In the genomic region with DNA sequence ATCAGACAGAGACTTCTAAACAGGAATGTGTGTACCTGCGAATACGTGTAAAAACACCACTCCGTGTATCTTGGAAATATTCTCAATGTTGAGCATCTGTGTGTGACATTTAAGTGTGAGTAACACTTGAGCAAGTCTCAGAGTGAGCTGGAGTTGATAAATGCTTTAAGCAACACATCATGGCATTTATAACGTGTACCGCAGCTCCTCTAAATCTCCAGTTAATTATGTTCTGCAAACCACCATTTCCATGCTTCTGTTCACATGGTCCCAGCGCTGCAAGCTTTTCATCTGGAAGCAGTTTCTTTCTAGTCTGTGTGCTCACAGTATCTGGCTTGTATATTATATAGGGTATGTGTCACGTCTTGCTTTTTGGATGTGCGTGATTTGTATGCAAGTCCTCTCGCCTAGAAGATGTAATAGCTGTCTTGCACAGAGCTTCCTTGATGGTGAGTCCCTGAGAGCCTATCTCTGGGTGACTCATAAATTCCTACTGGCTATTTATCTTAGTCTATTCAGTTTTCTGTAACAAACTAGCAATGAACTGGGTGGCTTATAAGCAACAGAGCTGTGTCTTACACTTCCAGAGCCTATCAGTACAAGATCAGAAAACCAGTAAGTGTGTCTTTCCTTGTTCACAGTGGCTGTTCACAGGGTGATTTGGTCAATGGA, we compare ENCODE assay signal across 24 mouse cellular contexts.
DNase-seq lines count a peak whose midpoint lies in the region; ATAC-seq and TF ChIP-seq lines count a peak whose summit lies in the region.
"Had no signal": no experiment of that assay in that cellular context is flagged by ENCODE, and none has a peak within 500 bp of the region (broad histone marks: within the 10 kb centered on the region; RNA-seq: fewer than 3 reads in every experiment).

No protein-coding gene starts in this region.

- no peaks in the 10 kb centered on the region for H3K4me1 ChIP-seq in neural tube, embryonic 13.5 days (replicated peaks)
- peaks cover 14% of the 10 kb centered on the region for H3K4me1 ChIP-seq in limb, embryonic 14.5 days (ENCODE audit: control insufficient read depth, insufficient read depth, low read length)
- no peaks in the 10 kb centered on the region for H3K4me1 ChIP-seq in midbrain, embryonic 10.5 days
- no peaks in the 10 kb centered on the region for H3K4me1 ChIP-seq in forebrain, embryonic 10.5 days
- H3K4me1 ChIP-seq: forebrain, embryonic 12.5 days; heart, embryonic 15.5 days; liver, embryonic 12.5 days; stomach, embryonic 15.5 days had no signal

- no peak overlapping the region for H3K4me2 ChIP-seq in neural tube, embryonic 13.5 days
- H3K4me2 ChIP-seq in limb, embryonic 14.5 days (replicated peaks; ENCODE audit: low read depth, low read length, severe bottlenecking), result no peak overlapping the region
- H3K4me2 ChIP-seq: forebrain, embryonic 12.5 days; heart, embryonic 15.5 days; liver, embryonic 12.5 days; midbrain, embryonic 11.5 days; stomach, embryonic 15.5 days had no signal

- H3K27ac ChIP-seq in neural tube, embryonic 13.5 days (replicated peaks), result no peak overlapping the region
- no peak overlapping the region for H3K27ac ChIP-seq in limb, embryonic 14.5 days (replicated peaks; ENCODE audit: low read depth, low read length)
- H3K27ac ChIP-seq in midbrain, embryonic 10.5 days (replicated peaks), result no peak overlapping the region
- H3K27ac ChIP-seq in forebrain, embryonic 10.5 days, result no peak overlapping the region
- H3K27ac ChIP-seq: forebrain, embryonic 12.5 days; heart, embryonic 15.5 days; kidney, postnatal 0 days; liver, embryonic 12.5 days; stomach, embryonic 15.5 days had no signal

- H3K4me3 ChIP-seq in neural tube, embryonic 13.5 days, result no peak overlapping the region
- H3K4me3 ChIP-seq in limb, embryonic 14.5 days (replicated peaks; ENCODE audit: low read length), result no peak overlapping the region
- no peak overlapping the region for H3K4me3 ChIP-seq in midbrain, embryonic 10.5 days
- no peak overlapping the region for H3K4me3 ChIP-seq in forebrain, embryonic 10.5 days
- H3K4me3 ChIP-seq: forebrain, embryonic 12.5 days; heart, embryonic 15.5 days; liver, embryonic 12.5 days; stomach, embryonic 15.5 days had no signal

- TF ChIP-seq POLR2A in limb, embryonic 14.5 days (IDR thresholded peaks at IDR 0.05; ENCODE audit: borderline replicate concordance, extremely low read depth, insufficient read depth, insufficient read length), result no peak

- ATAC-seq in frontal cortex, adult (ENCODE audit: low TSS enrichment), result peak; percentile 71
- ATAC-seq in neural tube, embryonic 13.5 days (ENCODE audit: low read depth), result peak; percentile 72
- no peak for ATAC-seq in limb, embryonic 14.5 days (ENCODE audit: low FRiP score, low read depth)
- ATAC-seq: CD4-positive, CD25-positive, alpha-beta regulatory T cell, adult 4 months; inflammation-experienced regulatory T-cells, adult 6 months; liver, embryonic 12.5 days had no signal

- H3K9ac ChIP-seq in neural tube, embryonic 13.5 days, result no peak overlapping the region
- H3K9ac ChIP-seq in limb, embryonic 14.5 days (ENCODE audit: low read depth, low read length, severe bottlenecking), result no peak overlapping the region
- H3K9ac ChIP-seq: forebrain, embryonic 12.5 days; heart, embryonic 15.5 days; liver, embryonic 12.5 days; stomach, embryonic 15.5 days had no signal

- DNase-seq in frontal cortex, postnatal 14 days (ENCODE audit: low spot score in 2 of 2), result no peak
- no peak for DNase-seq in neural tube, embryonic 10.5 days (ENCODE audit: extremely low spot score, low spot score)
- peak; percentile 37 for DNase-seq in brain, adult 2 months (ENCODE audit: low read depth, low spot score)
- DNase-seq in limb, embryonic 14.5 days (ENCODE audit: low spot score), result peak; percentile 37
- DNase-seq in midbrain, embryonic 10.5 days (ENCODE audit: low spot score), result no peak
- no peak for DNase-seq in forebrain, embryonic 10.5 days (ENCODE audit: extremely low spot score, low spot score)
- DNase-seq: cerebellum, adult 8-10 months; heart, postnatal 36 days; kidney, adult 2 months; layer of hippocampus, adult 9-11 months; left cerebral cortex, postnatal 4 days; lung, adult 18-20 months; lung, postnatal 10 days; thymus, postnatal 36 days had no signal

- 66% methylated on average over 9 of the region's 9 CpGs for WGBS in neural tube, embryonic 13.5 days
- 33% methylated on average over 9 of the region's 9 CpGs for WGBS in limb, embryonic 14.5 days
- WGBS in midbrain, embryonic 10.5 days, result 94% methylated on average over 9 of the region's 9 CpGs
- WGBS in forebrain, embryonic 10.5 days, result 89% methylated on average over 9 of the region's 9 CpGs

- H3K9me3 ChIP-seq in neural tube, embryonic 13.5 days, result no peaks in the 10 kb centered on the region
- H3K9me3 ChIP-seq in limb, embryonic 14.5 days (ENCODE audit: control insufficient read depth, low read length), result no peaks in the 10 kb centered on the region
- H3K9me3 ChIP-seq in midbrain, embryonic 10.5 days (replicated peaks), result no peaks in the 10 kb centered on the region
- H3K9me3 ChIP-seq in forebrain, embryonic 10.5 days, result no peaks in the 10 kb centered on the region
- H3K9me3 ChIP-seq: forebrain, embryonic 12.5 days; heart, embryonic 15.5 days; liver, embryonic 12.5 days; stomach, embryonic 15.5 days had no signal

- no peaks in the 10 kb centered on the region for H3K36me3 ChIP-seq in neural tube, embryonic 13.5 days
- H3K36me3 ChIP-seq in limb, embryonic 14.5 days (ENCODE audit: control insufficient read depth, insufficient read depth, low read length), result no peaks in the 10 kb centered on the region
- no peaks in the 10 kb centered on the region for H3K36me3 ChIP-seq in midbrain, embryonic 10.5 days
- no peaks in the 10 kb centered on the region for H3K36me3 ChIP-seq in forebrain, embryonic 10.5 days (replicated peaks)
- H3K36me3 ChIP-seq: forebrain, embryonic 12.5 days; heart, embryonic 15.5 days; liver, embryonic 12.5 days; stomach, embryonic 15.5 days had no signal

- no peaks in the 10 kb centered on the region for H3K27me3 ChIP-seq in neural tube, embryonic 13.5 days
- no peaks in the 10 kb centered on the region for H3K27me3 ChIP-seq in limb, embryonic 14.5 days (ENCODE audit: control insufficient read depth, insufficient read depth, low read length)
- no peaks in the 10 kb centered on the region for H3K27me3 ChIP-seq in midbrain, embryonic 10.5 days (ENCODE audit: low read depth, poor library complexity, severe bottlenecking)
- no peaks in the 10 kb centered on the region for H3K27me3 ChIP-seq in forebrain, embryonic 10.5 days (ENCODE audit: poor library complexity, severe bottlenecking)
- H3K27me3 ChIP-seq: forebrain, embryonic 12.5 days; heart, embryonic 15.5 days; liver, embryonic 12.5 days; stomach, embryonic 15.5 days had no signal

Comparison
In these comparisons a context has a peak if more than half of its experiments do, and no peak if none do; other contexts are left out.
1. DNase-seq: peak in brain, adult 2 months (single experiment) and limb, embryonic 14.5 days (single experiment); none in frontal cortex, postnatal 14 days (0 of 2), neural tube, embryonic 10.5 days (single experiment), midbrain, embryonic 10.5 days (single experiment) and forebrain, embryonic 10.5 days (single experiment).